Mouse (Mus musculus) embryonic fibroblast, embryonic 13.5 days (primary cell): ENCODE measurements around the gene Ppp3ca.

Source experiments
- CTCF ChIP-seq: IDR thresholded peaks from 2 replicates; pipeline ENCODE4 v1.5.1; 2011; ENCODE audit warnings: mild to moderate bottlenecking, control low read depth, low read length, moderate library complexity, borderline replicate concordance; ENCODE audit not compliant: insufficient read depth
- POLR2A ChIP-seq: IDR thresholded peaks from 2 replicates; pipeline ENCODE4 v1.6.1; 2011; ENCODE audit warnings: low read depth, mild to moderate bottlenecking, control low read depth, low read length, moderate library complexity

DNA sequence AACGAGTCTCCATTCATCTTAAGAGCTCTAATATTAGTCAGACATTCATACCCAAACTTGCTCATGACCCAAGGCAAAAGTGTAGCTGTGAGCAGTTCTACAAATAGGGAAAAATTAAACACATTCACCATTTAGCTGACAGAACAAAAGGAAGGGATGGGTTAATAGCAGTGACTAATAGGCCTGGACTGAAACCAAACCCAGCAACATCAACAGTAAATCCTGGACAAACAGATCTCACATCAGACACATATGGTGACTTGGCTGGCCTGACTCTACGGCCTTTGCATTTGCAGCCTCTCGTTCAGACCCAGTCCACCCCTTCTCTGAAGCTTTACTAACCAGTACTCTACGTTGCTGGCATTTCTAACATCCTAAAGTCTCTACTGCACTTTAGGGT lies 19.0 kb upstream of the Ppp3ca start:
- TF ChIP-seq CTCF (no peak), POLR2A (no peak)
